Mouse (Mus musculus): ENCODE results near the gene Kif6. TPM values are rescaled to one million over a fixed set of nuclear protein-coding genes. Genes with fewer than 3 reads are reported as not detected.

The Kif6 gene
- polyA plus RNA-seq, 1 experiment from 2014 or later = not detected

DNA sequence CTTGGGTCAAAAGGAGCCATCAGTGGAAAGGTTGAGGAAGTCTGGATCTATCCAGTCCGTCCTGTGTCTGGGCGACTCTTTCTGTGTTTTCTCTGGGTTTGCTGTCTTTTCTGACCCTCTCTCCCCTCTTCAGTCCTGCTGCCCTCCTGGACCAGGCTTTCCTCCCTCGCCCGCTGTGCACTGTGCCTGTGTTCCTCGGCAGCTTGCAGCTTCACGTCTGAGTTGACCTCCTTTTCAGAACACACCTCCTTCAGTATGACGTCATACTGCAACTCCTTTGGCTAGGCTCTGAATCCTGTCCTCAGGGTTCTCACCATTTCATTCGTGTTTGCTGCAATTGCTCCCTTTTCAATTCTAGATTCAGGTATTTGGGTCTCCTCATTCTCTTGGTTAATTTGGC lies 18.1 kb downstream of the Kif6 start:
- no peak for ATAC-seq
- no peaks in the 10 kb centered on the region for H3K27me3 ChIP-seq (ENCODE audit: insufficient read depth, low read length)
- no peak for DNase-seq
- no peaks in the 10 kb centered on the region for H3K4me1 ChIP-seq (ENCODE audit: insufficient read depth)
- no peak overlapping the region for H3K9ac ChIP-seq (replicated peaks)
- 58% methylated on average over 8 of the region's 8 CpGs for WGBS (ENCODE audit: insufficient replicate concordance)
- no peaks in the 10 kb centered on the region for H3K9me3 ChIP-seq (ENCODE audit: low read length)
- H3K36me3 ChIP-seq (replicated peaks; ENCODE audit: insufficient read depth, low read length) = no peaks in the 10 kb centered on the region
- H3K4me2 ChIP-seq (ENCODE audit: low read depth, low read length) = no peak overlapping the region
- TF ChIP-seq CTCF (IDR thresholded peaks at IDR 0.05; ENCODE audit: low read depth) (no peak), EP300 (IDR thresholded peaks at IDR 0.05; ENCODE audit: low read depth) (no peak)
- H3K27ac ChIP-seq (ENCODE audit: low read depth) = no peak overlapping the region
- H3K4me3 ChIP-seq (ENCODE audit: low read depth, low read length) = no peak overlapping the region

DNA sequence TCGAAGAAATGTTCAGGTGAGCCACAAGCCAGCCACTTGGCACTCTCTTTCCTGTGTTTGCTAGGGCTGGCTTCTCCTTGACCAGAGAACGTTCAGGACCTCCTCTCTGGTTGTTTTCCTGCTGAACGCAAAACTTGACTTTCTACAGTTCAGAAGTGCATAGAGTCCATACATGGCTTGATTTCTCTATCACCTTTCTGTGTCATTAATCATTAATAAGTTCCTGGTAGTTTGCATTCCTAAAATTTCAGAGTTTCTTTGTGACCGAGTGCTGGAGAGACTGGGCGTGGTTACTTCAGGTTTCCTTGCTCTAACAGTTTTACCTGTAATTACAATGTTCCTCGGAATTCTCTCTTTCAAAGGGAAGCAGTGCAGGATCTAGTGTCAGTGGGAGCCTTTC lies 27.0 kb downstream of the Kif6 start:
- WGBS (ENCODE audit: insufficient replicate concordance) = 77% methylated on average over 6 of the region's 6 CpGs
- ATAC-seq = no peak
- Histone ChIP-seq H3K9ac (replicated peaks) (no peak overlapping the region), H3K27ac (ENCODE audit: low read depth) (no peak overlapping the region), H3K4me2 (ENCODE audit: low read depth, low read length) (no peak overlapping the region), H3K27me3 (ENCODE audit: insufficient read depth, low read length) (no peaks in the 10 kb centered on the region), H3K36me3 (replicated peaks; ENCODE audit: insufficient read depth, low read length) (no peaks in the 10 kb centered on the region), H3K9me3 (ENCODE audit: low read length) (no peaks in the 10 kb centered on the region), H3K4me3 (ENCODE audit: low read depth, low read length) (no peak overlapping the region), H3K4me1 (ENCODE audit: insufficient read depth) (no peaks in the 10 kb centered on the region)
- DNase-seq = no peak
- TF ChIP-seq EP300 (IDR thresholded peaks at IDR 0.05; ENCODE audit: low read depth) (no peak), CTCF (IDR thresholded peaks at IDR 0.05; ENCODE audit: low read depth) (no peak)

- Histone ChIP-seq H3K9ac (replicated peaks) (no peak overlapping the region), H3K4me2 (ENCODE audit: low read depth, low read length) (no peak overlapping the region), H3K9me3 (ENCODE audit: low read length) (no peaks in the 10 kb centered on the region), H3K4me3 (ENCODE audit: low read depth, low read length) (no peak overlapping the region), H3K36me3 (replicated peaks; ENCODE audit: insufficient read depth, low read length) (no peaks in the 10 kb centered on the region), H3K27ac (ENCODE audit: low read depth) (no peak overlapping the region), H3K27me3 (ENCODE audit: insufficient read depth, low read length) (no peaks in the 10 kb centered on the region), H3K4me1 (ENCODE audit: insufficient read depth) (no peaks in the 10 kb centered on the region)
- TF ChIP-seq EP300 (IDR thresholded peaks at IDR 0.05; ENCODE audit: low read depth) (no peak), CTCF (IDR thresholded peaks at IDR 0.05; ENCODE audit: low read depth) (no peak)
- ATAC-seq (no peak), DNase-seq (no peak)
- 81% methylated on average over 8 of the region's 8 CpGs for WGBS (ENCODE audit: insufficient replicate concordance)
Observed at GRCm38 (mm10) chr17:49642336-49642735, 27.4 kb downstream of the Kif6 start.

GRCm38 (mm10) chr17:49642889-49643490 lies 28.1 kb downstream of the Kif6 start:
- ATAC-seq = no peak
- no peaks in the 10 kb centered on the region for H3K27me3 ChIP-seq (ENCODE audit: insufficient read depth, low read length)

DNA sequence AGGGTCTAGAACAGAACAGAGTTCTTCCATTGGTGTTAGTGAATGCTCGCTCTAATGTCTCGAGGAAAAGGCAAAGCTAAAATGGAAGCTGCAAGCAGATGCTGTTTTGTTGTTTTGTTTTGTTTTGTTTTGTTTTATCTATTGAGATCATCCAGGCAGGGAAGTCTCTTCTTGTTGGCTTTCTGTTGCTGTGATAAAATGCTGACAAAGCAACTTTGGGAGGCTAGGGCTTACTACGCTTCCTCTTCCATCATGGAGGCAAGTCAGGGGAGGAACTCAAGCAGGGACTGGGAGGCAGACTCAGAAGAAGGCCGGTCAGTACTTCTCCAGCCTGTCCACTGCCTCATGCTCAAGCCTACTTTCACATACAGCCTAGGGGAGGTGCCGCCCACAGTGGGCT lies 31.3 kb downstream of the Kif6 start:
- H3K4me3 ChIP-seq (ENCODE audit: low read depth, low read length) = no peak overlapping the region
- H3K4me2 ChIP-seq (ENCODE audit: low read depth, low read length) = no peak overlapping the region
- no peak for ATAC-seq
- H3K27me3 ChIP-seq (ENCODE audit: insufficient read depth, low read length) = no peaks in the 10 kb centered on the region
- TF ChIP-seq CTCF (IDR thresholded peaks at IDR 0.05; ENCODE audit: low read depth) (no peak), EP300 (IDR thresholded peaks at IDR 0.05; ENCODE audit: low read depth) (no peak)
- no peak overlapping the region for H3K9ac ChIP-seq (replicated peaks)
- no peaks in the 10 kb centered on the region for H3K36me3 ChIP-seq (replicated peaks; ENCODE audit: insufficient read depth, low read length)
- no peaks in the 10 kb centered on the region for H3K9me3 ChIP-seq (ENCODE audit: low read length)
- H3K27ac ChIP-seq (ENCODE audit: low read depth) = no peak overlapping the region
- 81% methylated on average over 5 of the region's 5 CpGs for WGBS (ENCODE audit: insufficient replicate concordance)
- DNase-seq = no peak
- H3K4me1 ChIP-seq (ENCODE audit: insufficient read depth) = no peaks in the 10 kb centered on the region

More at GRCm38 (mm10) chr17:49642889-49643490, 28.1 kb downstream of the Kif6 start:
- H3K4me1 ChIP-seq (ENCODE audit: insufficient read depth) = no peaks in the 10 kb centered on the region
- no peak overlapping the region for H3K4me2 ChIP-seq (ENCODE audit: low read depth, low read length)
- no peaks in the 10 kb centered on the region for H3K36me3 ChIP-seq (replicated peaks; ENCODE audit: insufficient read depth, low read length)
- no peak overlapping the region for H3K9ac ChIP-seq (replicated peaks)
- H3K27ac ChIP-seq (ENCODE audit: low read depth) = no peak overlapping the region
- H3K4me3 ChIP-seq (ENCODE audit: low read depth, low read length) = no peak overlapping the region
- no peak for DNase-seq
- H3K9me3 ChIP-seq (ENCODE audit: low read length) = no peaks in the 10 kb centered on the region
- TF ChIP-seq EP300 (IDR thresholded peaks at IDR 0.05; ENCODE audit: low read depth) (no peak), CTCF (IDR thresholded peaks at IDR 0.05; ENCODE audit: low read depth) (no peak)
- WGBS (ENCODE audit: insufficient replicate concordance) = 80% methylated on average over 11 of the region's 11 CpGs

GRCm38 (mm10) chr17:49648970-49649369 lies 34.0 kb downstream of the Kif6 start:
- no peaks in the 10 kb centered on the region for H3K9me3 ChIP-seq (ENCODE audit: low read length)
- H3K27me3 ChIP-seq (ENCODE audit: insufficient read depth, low read length) = no peaks in the 10 kb centered on the region
- no peak overlapping the region for H3K4me2 ChIP-seq (ENCODE audit: low read depth, low read length)
- WGBS (ENCODE audit: insufficient replicate concordance) = 70% methylated on average over 2 of the region's 2 CpGs
- TF ChIP-seq EP300 (IDR thresholded peaks at IDR 0.05; ENCODE audit: low read depth) (no peak), CTCF (IDR thresholded peaks at IDR 0.05; ENCODE audit: low read depth) (no peak)
- H3K9ac ChIP-seq (replicated peaks) = no peak overlapping the region
- ATAC-seq (no peak), DNase-seq (no peak)
- no peak overlapping the region for H3K27ac ChIP-seq (ENCODE audit: low read depth)
- no peaks in the 10 kb centered on the region for H3K36me3 ChIP-seq (replicated peaks; ENCODE audit: insufficient read depth, low read length)
- H3K4me1 ChIP-seq (ENCODE audit: insufficient read depth) = no peaks in the 10 kb centered on the region
- no peak overlapping the region for H3K4me3 ChIP-seq (ENCODE audit: low read depth, low read length)

DNA sequence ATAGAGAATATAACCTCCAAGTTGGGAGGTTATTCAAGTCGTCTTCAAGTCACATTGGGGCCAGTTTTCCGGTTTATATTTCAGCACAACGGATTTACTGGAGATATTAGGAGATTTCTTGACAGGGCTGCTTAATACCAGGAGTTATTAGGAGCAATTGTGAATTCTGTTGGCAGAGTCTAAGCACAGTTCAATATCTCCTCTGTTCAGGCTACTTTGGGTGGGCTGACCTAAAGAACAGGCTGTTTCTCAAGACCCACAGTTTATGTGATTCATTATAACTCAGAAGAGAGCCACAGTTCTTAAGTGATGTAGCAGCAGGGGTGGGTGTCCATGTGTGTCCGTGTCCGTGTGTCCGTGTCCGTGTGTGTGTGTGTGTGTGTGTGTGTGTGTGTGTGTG lies 34.5 kb downstream of the Kif6 start:
- no peak overlapping the region for H3K4me3 ChIP-seq (ENCODE audit: low read depth, low read length)
- DNase-seq = no peak
- H3K9me3 ChIP-seq (ENCODE audit: low read length) = no peaks in the 10 kb centered on the region
- WGBS (ENCODE audit: insufficient replicate concordance) = 78% methylated on average over 7 of the region's 7 CpGs
- no peak overlapping the region for H3K9ac ChIP-seq (replicated peaks)
- no peaks in the 10 kb centered on the region for H3K27me3 ChIP-seq (ENCODE audit: insufficient read depth, low read length)
- H3K27ac ChIP-seq (ENCODE audit: low read depth) = no peak overlapping the region
- H3K36me3 ChIP-seq (replicated peaks; ENCODE audit: insufficient read depth, low read length) = no peaks in the 10 kb centered on the region
- TF ChIP-seq EP300 (IDR thresholded peaks at IDR 0.05; ENCODE audit: low read depth) (no peak), CTCF (IDR thresholded peaks at IDR 0.05; ENCODE audit: low read depth) (no peak)
- no peak overlapping the region for H3K4me2 ChIP-seq (ENCODE audit: low read depth, low read length)
- no peaks in the 10 kb centered on the region for H3K4me1 ChIP-seq (ENCODE audit: insufficient read depth)
- no peak for ATAC-seq
